Mouse (Mus musculus) neural tube, embryonic 12.5 days (tissue): Measurements from ENCODE around the gene Trmt13. TPM values are rescaled to one million over a fixed set of nuclear protein-coding genes. Genes with fewer than 3 reads are reported as not detected.
"Not testable (repeated sequence)": the region's sequence is repeated elsewhere in the genome, so short reads cannot be mapped to it uniquely, and the experiment has no call there.

Experiments used
- ATAC-seq: fragments of 200-750 bp; cut with Nextera tagmentation; 2 replicates; pipeline ENCODE4 v1.8.0; 2017; ENCODE audit warnings: low read depth, mild to moderate bottlenecking, moderate TSS enrichment, moderate library complexity; ENCODE audit not compliant: low FRiP score
- H3K27ac ChIP-seq: fragments of 300-500 bp; sonication (generic); 2 replicates; pipeline ENCODE4 v1.5.1; 2016
- H3K27me3 ChIP-seq: fragments of 300-500 bp; sonication (generic); replicated peaks from 2 replicates; pipeline ENCODE4 v1.6.1; 2016; ENCODE audit warnings: mild to moderate bottlenecking
- H3K36me3 ChIP-seq: fragments of 300-500 bp; sonication (generic); 2 replicates; pipeline ENCODE4 v1.6.1; 2016; ENCODE audit warnings: mild to moderate bottlenecking
- H3K4me1 ChIP-seq: fragments of 300-500 bp; sonication (generic); 2 replicates; pipeline ENCODE4 v1.6.1; 2016
- H3K4me2 ChIP-seq: fragments of 300-500 bp; sonication (generic); replicated peaks from 2 replicates; pipeline ENCODE4 v1.6.1; 2016; ENCODE audit warnings: mild to moderate bottlenecking
- H3K4me3 ChIP-seq: fragments of 300-500 bp; sonication (generic); 2 replicates; pipeline ENCODE4 v1.5.1; 2016
- H3K9ac ChIP-seq: fragments of 300-500 bp; sonication (generic); 2 replicates; pipeline ENCODE4 v1.6.1; 2016; ENCODE audit warnings: mild to moderate bottlenecking
- H3K9me3 ChIP-seq: fragments of 300-500 bp; sonication (generic); 2 replicates; pipeline ENCODE4 v1.6.1; 2016; ENCODE audit warnings: mild to moderate bottlenecking
- WGBS: fragments of 180-500 bp; shearing (Covaris S2); methylation state at CpG from one replicate; pipeline ENCODE4 v1.1.7; 2016; 5-methylcytosine and 5-hydroxymethylcytosine counted together
- polyA plus RNA-seq: library from polyadenylated mRNA; unstranded; fragments of >200 nt; fragmentation: Nextera tagmentation; extraction: Ambion mirVana; gene quantifications from 2 replicates; pipeline ENCODE4 v1.2.1, GENCODE M21; 2016

Gene Trmt13
- polyA plus RNA-seq, 1 experiment from 2014 or later: 28.7 TPM

DNA sequence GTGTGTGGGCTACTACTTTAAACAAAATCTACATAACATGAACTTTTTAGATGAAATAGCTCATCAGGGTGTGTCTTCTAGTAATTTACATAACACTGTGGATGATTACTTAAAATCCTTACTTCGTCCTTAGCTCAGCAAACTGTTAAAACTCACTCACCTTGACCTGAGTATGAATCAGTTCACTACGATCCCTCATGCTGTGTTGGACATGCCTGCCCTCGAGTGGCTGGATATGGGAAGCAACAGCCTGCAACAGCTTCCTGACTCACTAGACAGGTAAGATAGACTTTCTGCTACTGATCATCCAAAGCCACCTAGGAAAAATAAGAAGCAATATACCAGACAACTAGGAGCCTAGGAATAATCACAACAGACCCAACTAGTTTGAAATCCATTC is 37.1 kb downstream of the Trmt13 start:
- H3K9ac ChIP-seq: no peak overlapping the region
- no peak overlapping the region for H3K4me3 ChIP-seq
- no peak overlapping the region for H3K4me2 ChIP-seq
- WGBS: 58% methylated on average over 3 of the region's 3 CpGs
- ATAC-seq: no peak
- H3K4me1 ChIP-seq: no peaks in the 10 kb centered on the region
- H3K36me3 ChIP-seq: peaks cover 18% of the 10 kb centered on the region
- H3K27me3 ChIP-seq: no peaks in the 10 kb centered on the region
- no peaks in the 10 kb centered on the region for H3K9me3 ChIP-seq
- H3K27ac ChIP-seq: no peak overlapping the region

GRCm38 (mm10) chr3:116570628-116571027 is 43.8 kb downstream of the Trmt13 start:
- ATAC-seq: no peak
- no peaks in the 10 kb centered on the region for H3K27me3 ChIP-seq
- H3K9ac ChIP-seq: no peak overlapping the region
- H3K4me2 ChIP-seq: no peak overlapping the region
- H3K27ac ChIP-seq: no peak overlapping the region
- H3K4me3 ChIP-seq: no peak overlapping the region
- H3K9me3 ChIP-seq: no peaks in the 10 kb centered on the region; the same call in 1 of the 2 replicates
- no peaks in the 10 kb centered on the region for H3K36me3 ChIP-seq
- WGBS: 78% methylated on average over 2 of the region's 2 CpGs
- no peaks in the 10 kb centered on the region for H3K4me1 ChIP-seq

DNA sequence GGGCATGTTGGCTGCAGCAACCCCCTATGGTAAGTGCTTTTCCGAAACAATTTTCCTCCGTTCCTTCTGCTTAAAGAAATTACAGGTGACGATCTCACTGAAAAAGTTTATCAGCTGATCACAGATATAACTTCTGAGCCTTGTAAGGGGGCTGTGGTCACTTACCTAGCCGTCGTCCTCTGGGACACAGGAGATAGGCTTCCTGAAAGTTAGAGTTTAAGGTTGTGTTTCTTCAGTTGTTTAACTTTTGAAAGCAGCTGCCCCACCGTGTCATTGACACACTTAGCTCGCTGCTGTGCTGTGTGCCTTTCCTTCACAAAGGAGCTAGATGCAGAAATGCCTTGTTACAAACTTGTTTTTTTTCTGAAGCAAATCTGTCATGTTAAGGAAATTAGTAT is 51.3 kb downstream of the Trmt13 start:
- Histone ChIP-seq H3K9ac (no peak overlapping the region), H3K27ac (no peak overlapping the region), H3K9me3 (no peaks in the 10 kb centered on the region; the same call in 1 of the 2 replicates), H3K27me3 (no peaks in the 10 kb centered on the region), H3K4me3 (no peak overlapping the region), H3K4me2 (no peak overlapping the region), H3K36me3 (no peaks in the 10 kb centered on the region), H3K4me1 (no peaks in the 10 kb centered on the region)
- WGBS: 86% methylated on average over 7 of the region's 7 CpGs
- ATAC-seq: no peak

DNA sequence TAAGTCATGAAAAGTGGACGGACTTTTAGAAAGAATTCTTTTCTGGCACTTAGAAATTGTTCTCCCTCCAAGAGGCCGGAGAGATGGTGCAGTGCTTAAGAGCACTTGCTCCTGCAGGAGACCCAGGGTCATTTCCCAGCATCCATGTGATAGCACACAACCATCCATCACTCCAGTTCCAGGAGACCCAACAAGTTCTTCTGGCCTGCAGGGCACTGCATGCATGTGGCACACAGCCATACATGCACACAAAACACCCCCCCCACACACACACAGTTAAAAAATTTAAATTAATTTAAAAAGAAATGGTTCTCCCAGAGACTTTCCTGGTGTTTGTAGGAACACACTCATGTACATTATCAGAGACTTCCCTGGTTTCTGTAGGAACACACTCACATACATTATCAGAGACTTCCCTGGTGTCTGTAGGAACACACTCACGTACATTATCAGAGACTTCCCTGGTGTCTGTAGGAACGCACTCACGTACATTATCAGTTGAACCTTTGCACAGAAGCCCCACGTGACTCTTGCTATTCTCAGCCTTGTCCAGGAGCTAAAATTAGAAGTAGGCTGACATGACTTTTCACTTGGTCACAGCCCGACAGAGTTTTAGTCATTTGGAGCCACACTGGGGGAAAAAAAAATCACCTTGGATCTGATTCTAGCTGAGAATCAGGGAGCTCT is 51.8 kb downstream of the Trmt13 start, which contains the start of gene Lrrc39:
Gene Lrrc39, plus strand, starts transcription at position 566 of the 687 bp plus-strand sequence.
- WGBS: 86% methylated on average over 7 of the region's 7 CpGs
- no peaks in the 10 kb centered on the region for H3K27me3 ChIP-seq
- no peaks in the 10 kb centered on the region for H3K36me3 ChIP-seq
- no peak within 1 kb of the TSS for H3K4me3 ChIP-seq
- ATAC-seq: no peak
- no peak within 1 kb of the TSS for H3K27ac ChIP-seq
- H3K9me3 ChIP-seq: no peaks in the 10 kb centered on the region; the same call in 1 of the 2 replicates
- H3K9ac ChIP-seq: no peak within 1 kb of the TSS
- H3K4me1 ChIP-seq: no peaks in the 10 kb centered on the region
- H3K4me2 ChIP-seq: no peak within 1 kb of the TSS

- not testable (repeated sequence) for H3K4me2 ChIP-seq, H3K27me3 ChIP-seq, H3K36me3 ChIP-seq, H3K9me3 ChIP-seq, ATAC-seq, H3K4me1 ChIP-seq, H3K4me3 ChIP-seq, H3K9ac ChIP-seq, H3K27ac ChIP-seq
- WGBS: 92% methylated on average over 14 of the region's 14 CpGs
Observed at GRCm38 (mm10) chr3:116561315-116561714, 53.1 kb downstream of the Trmt13 start.

DNA sequence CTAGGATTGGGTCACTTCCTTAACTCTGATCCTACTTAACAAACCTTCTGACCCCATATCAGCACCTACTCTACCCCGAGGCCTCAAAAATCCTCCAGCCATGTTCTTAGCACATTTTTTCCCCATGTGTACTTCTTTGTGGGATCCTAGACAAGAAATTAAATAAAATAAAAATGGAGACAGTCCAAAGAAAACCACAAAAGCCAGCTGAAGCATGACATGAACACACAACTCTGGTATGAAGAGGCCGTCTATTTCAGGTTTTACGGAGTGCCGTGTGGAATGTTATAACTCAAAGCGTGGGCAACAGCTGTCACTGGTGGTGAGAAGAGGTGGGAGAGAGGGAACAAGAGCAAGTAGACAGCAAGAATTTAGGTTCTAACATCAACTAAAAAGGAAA is 63.0 kb downstream of the Trmt13 start:
- Histone ChIP-seq H3K36me3 (peaks cover 16% of the 10 kb centered on the region), H3K4me1 (no peaks in the 10 kb centered on the region), H3K9me3 (no peaks in the 10 kb centered on the region), H3K27ac (no peak overlapping the region), H3K4me3 (no peak overlapping the region), H3K27me3 (no peaks in the 10 kb centered on the region), H3K9ac (no peak overlapping the region), H3K4me2 (no peak overlapping the region)
- whole genome bisulfite sequencing: 96% methylated on average over 5 of the region's 5 CpGs
- ATAC-seq: no peak

- H3K4me1 ChIP-seq: no peaks in the 10 kb centered on the region
- peaks cover 44% of the 10 kb centered on the region for H3K36me3 ChIP-seq
- H3K27ac ChIP-seq: no peak overlapping the region
- 93% methylated on average over 5 of the region's 5 CpGs for WGBS
- ATAC-seq: no peak
- no peak overlapping the region for H3K4me2 ChIP-seq
- no peaks in the 10 kb centered on the region for H3K9me3 ChIP-seq
- H3K27me3 ChIP-seq: no peaks in the 10 kb centered on the region
- no peak overlapping the region for H3K9ac ChIP-seq
- H3K4me3 ChIP-seq: no peak overlapping the region
Observed at GRCm38 (mm10) chr3:116547430-116547829, 67.0 kb downstream of the Trmt13 start.

DNA sequence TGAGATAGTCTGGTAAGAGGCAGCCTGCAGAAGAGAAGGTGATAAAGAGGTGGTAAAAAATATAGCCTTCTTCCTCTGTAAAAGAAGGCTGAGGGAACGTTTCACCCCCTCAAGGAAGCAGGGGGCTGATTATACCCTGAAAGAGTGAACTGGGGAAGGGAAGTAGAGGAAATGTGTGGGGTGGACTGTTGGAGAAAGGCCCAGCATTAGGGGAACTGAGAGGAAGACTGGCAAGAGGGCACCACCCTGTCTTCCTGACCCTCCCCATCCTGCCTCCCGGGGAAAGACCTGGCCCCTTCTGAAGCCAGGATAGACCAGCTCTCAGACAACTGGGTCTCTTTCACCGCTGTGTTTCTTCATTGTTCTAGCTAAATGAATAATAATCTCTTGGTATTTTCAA is 71.9 kb downstream of the Trmt13 start:
- Histone ChIP-seq H3K4me1 (peaks cover under 1% of the 10 kb centered on the region; the same call in 1 of the 2 replicates), H3K9me3 (no peaks in the 10 kb centered on the region), H3K9ac (no peak overlapping the region), H3K4me2 (no peak overlapping the region), H3K4me3 (no peak overlapping the region), H3K36me3 (peaks cover 67% of the 10 kb centered on the region), H3K27me3 (no peaks in the 10 kb centered on the region), H3K27ac (no peak overlapping the region)
- WGBS: 58% methylated on average over 3 of the region's 3 CpGs
- ATAC-seq: no peak

DNA sequence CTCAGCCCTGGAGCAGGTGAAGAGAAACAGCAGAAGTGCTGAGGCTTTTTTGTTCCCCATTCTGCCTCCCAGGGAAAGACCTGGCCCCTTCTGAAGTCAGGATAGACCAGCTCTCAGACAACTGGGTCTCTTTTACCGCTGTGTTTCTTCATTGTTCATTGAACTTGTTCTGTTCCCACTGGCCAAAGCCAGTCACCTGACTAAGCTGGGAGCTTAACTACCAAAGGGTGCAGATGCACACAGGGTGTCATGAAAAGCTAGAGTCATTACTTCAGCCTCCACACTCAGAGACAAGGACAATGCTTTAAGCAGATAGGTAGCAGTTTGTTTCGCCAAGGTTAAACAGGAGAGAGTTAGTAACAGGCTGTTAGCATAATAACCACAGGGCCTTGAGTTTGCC is 72.3 kb downstream of the Trmt13 start:
- no peaks in the 10 kb centered on the region for H3K27me3 ChIP-seq
- peaks cover 66% of the 10 kb centered on the region for H3K36me3 ChIP-seq
- H3K9ac ChIP-seq: no peak overlapping the region
- no peak overlapping the region for H3K4me3 ChIP-seq
- WGBS: 50% methylated on average over 2 of the region's 2 CpGs
- ATAC-seq: no peak
- H3K4me1 ChIP-seq: peaks cover 5% of the 10 kb centered on the region
- H3K9me3 ChIP-seq: no peaks in the 10 kb centered on the region
- no peak overlapping the region for H3K27ac ChIP-seq
- no peak overlapping the region for H3K4me2 ChIP-seq

- no peak overlapping the region for H3K9ac ChIP-seq
- peaks cover 15% of the 10 kb centered on the region for H3K4me1 ChIP-seq
- H3K27me3 ChIP-seq: no peaks in the 10 kb centered on the region
- no peaks in the 10 kb centered on the region for H3K9me3 ChIP-seq
- 11% methylated on average over 6 of the region's 6 CpGs for WGBS
- H3K4me3 ChIP-seq: no peak overlapping the region
- peaks cover 56% of the 10 kb centered on the region for H3K36me3 ChIP-seq
- H3K4me2 ChIP-seq: peak overlapping the region; percentile 45
- peak; percentile 89 for ATAC-seq
- peak overlapping the region; percentile 81 for H3K27ac ChIP-seq
Observed at GRCm38 (mm10) chr3:116537200-116537573, 77.2 kb downstream of the Trmt13 start.

- Histone ChIP-seq H3K4me3 (no peak overlapping the region), H3K36me3 (peaks cover 50% of the 10 kb centered on the region), H3K4me1 (peaks cover 15% of the 10 kb centered on the region), H3K27me3 (no peaks in the 10 kb centered on the region), H3K4me2 (peak overlapping the region; percentile 45), H3K9ac (0 out of 2 replicates have a peak overlapping the region, but pooled peaks have one; percentile 6), H3K9me3 (no peaks in the 10 kb centered on the region), H3K27ac (peak overlapping the region; percentile 81; the same call in 1 of the 2 replicates)
- WGBS: 7% methylated on average over 16 of the region's 16 CpGs
- peak; percentile 95 for ATAC-seq
Observed at GRCm38 (mm10) chr3:116536428-116537199, 77.8 kb downstream of the Trmt13 start.
